Mouse (Mus musculus): ENCODE measurements around the gene Jazf1.

Jazf1 gene

GRCm38 (mm10) chr6:53067989-53068874 is at the start of gene Jazf1:
Gene Jazf1 (minus strand): TSS chr6:53068631.
- peak; percentile 34 to 56 for DNase-seq (ENCODE audit: low spot score in 2 of 2)

GRCm38 (mm10) chr6:53117855-53118254 is 49.4 kb upstream of the Jazf1 start:
- DNase-seq (ENCODE audit: low spot score in 2 of 2) = no peak

GRCm38 (mm10) chr6:53086879-53087278 is 18.4 kb upstream of the Jazf1 start:
- no peak for DNase-seq (ENCODE audit: low spot score in 2 of 2)

GRCm38 (mm10) chr6:53081241-53081640 is 12.8 kb upstream of the Jazf1 start:
- DNase-seq (ENCODE audit: low spot score in 2 of 2) = no peak

- peak; percentile 14 to 17 for DNase-seq (ENCODE audit: low spot score in 2 of 2)
Observed at GRCm38 (mm10) chr6:53078671-53079070, 10.2 kb upstream of the Jazf1 start.

- DNase-seq (ENCODE audit: low spot score in 2 of 2) = no peak
Observed at GRCm38 (mm10) chr6:53071732-53072131, 3.3 kb upstream of the Jazf1 start.

GRCm38 (mm10) chr6:53069976-53070575 is 1.6 kb upstream of the Jazf1 start:
- peak in 1 of 2 experiments; percentile 4 for DNase-seq (ENCODE audit: low spot score in 2 of 2)

- DNase-seq (ENCODE audit: low spot score in 2 of 2) = no peak
Observed at GRCm38 (mm10) chr6:53068875-53069178, 396 bp upstream of the Jazf1 start.

GRCm38 (mm10) chr6:53067446-53067988 is 914 bp downstream of the Jazf1 start:
- peak; percentile 4 to 12 for DNase-seq (ENCODE audit: low spot score in 2 of 2)

GRCm38 (mm10) chr6:53066978-53067377 is 1.5 kb downstream of the Jazf1 start:
- no peak for DNase-seq (ENCODE audit: low spot score in 2 of 2)

GRCm38 (mm10) chr6:53064070-53064469 is 4.4 kb downstream of the Jazf1 start:
- no peak for DNase-seq (ENCODE audit: low spot score in 2 of 2)

GRCm38 (mm10) chr6:53054909-53055308 is 13.5 kb downstream of the Jazf1 start:
- no peak for DNase-seq (ENCODE audit: low spot score in 2 of 2)

GRCm38 (mm10) chr6:53045501-53045900 is 22.9 kb downstream of the Jazf1 start:
- DNase-seq (ENCODE audit: low spot score in 2 of 2) = no peak

- DNase-seq (ENCODE audit: low spot score in 2 of 2) = no peak
Observed at GRCm38 (mm10) chr6:53038176-53038575, 30.3 kb downstream of the Jazf1 start.

GRCm38 (mm10) chr6:53034362-53035011 is 33.9 kb downstream of the Jazf1 start:
- DNase-seq (ENCODE audit: low spot score in 2 of 2) = no peak

- DNase-seq (ENCODE audit: low spot score in 2 of 2) = no peak
Observed at GRCm38 (mm10) chr6:53032730-53033484, 35.5 kb downstream of the Jazf1 start.

GRCm38 (mm10) chr6:53022069-53022468 is 46.4 kb downstream of the Jazf1 start:
- DNase-seq (ENCODE audit: low spot score in 2 of 2) = no peak

- no peak for DNase-seq (ENCODE audit: low spot score in 2 of 2)
Observed at GRCm38 (mm10) chr6:53021081-53021480, 47.4 kb downstream of the Jazf1 start.

- no peak for DNase-seq (ENCODE audit: low spot score in 2 of 2)
Observed at GRCm38 (mm10) chr6:53017357-53018205, 50.9 kb downstream of the Jazf1 start.
